Mouse (Mus musculus): Measurements from ENCODE around the gene Myo18a. TPM values are rescaled to one million over a fixed set of nuclear protein-coding genes. Genes with fewer than 3 reads are reported as not detected.

Gene Myo18a
- total RNA-seq, 2 experiments from 2014 or later = 228 to 275 TPM

- DNase-seq = peak; percentile 72 to 75
- intact Hi-C loops (cut with DNase I) = loop anchor here (2.0 to 10.0 kb wide), 2 partner anchors 25 to 297 kb away; partner anchors contain the start of gene Git1
Observed at GRCm38 (mm10) chr11:77791752-77792565, 28.9 kb downstream of the Myo18a start.

DNA sequence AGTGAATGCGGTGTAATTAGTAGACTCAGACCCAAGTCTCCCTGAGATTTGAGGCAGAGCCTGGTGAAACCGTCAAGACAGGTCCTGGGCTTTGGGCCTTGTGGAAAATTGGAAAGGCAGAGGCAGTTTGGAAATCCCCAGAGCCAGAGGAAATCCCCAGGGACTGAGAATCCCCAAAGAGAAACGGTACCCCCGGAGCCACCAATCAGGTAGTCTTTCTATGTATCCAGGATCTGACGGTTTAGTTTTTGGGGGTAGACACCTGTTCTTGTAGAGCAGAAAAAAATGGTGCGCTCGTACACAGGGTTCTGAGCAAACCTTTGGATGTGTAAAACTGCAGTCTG, 29.5 kb downstream of the Myo18a start:
- intact Hi-C loops (cut with DNase I) = loop anchor here (2.0 to 10.0 kb wide), 2 partner anchors 24 to 298 kb away; partner anchors contain the start of gene Git1

DNA sequence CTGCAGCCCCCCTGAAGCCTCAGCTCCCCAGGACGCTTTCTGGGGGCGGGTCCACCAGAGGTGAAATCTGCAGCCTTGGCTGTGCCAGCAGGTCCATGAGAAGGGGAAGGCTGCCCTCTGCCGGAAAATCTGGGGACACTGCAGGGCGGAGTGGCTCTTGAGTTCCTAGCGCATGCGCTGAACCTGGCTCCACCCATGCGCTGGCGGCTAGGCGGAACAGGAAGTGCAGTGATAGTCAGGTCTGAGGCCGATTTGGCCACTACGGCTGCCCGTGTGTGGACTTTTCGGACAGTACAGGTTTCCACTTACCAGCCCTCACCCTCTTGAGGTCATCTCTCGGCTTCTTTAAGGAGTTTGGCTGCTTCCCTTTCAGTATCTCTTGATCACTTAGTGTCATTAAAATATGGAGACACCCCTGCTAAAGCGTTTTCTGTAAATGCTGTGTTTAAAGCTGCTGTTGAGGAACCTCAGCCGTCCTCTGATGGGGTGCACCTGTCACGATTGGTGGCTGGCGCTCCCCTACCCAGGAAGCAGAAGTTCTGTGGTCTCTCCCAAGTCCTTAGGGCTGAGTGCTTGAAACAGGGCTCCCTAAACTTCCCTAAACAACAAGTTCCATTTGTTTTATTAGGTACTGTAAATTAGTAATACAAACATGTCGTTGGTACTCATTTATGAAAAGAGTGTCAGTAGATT, 30.3 kb downstream of the Myo18a start:
- peak; percentile 98 to 99 for DNase-seq
- intact Hi-C loops (cut with DNase I) = loop anchor here (1.0 to 10.0 kb wide), 4 partner anchors 23 to 299 kb away; partner anchors contain the start of genes Git1 and Myo18a

More for the DNA sequence above, 29.5 kb downstream of the Myo18a start:
- no peak for DNase-seq

- intact Hi-C loops (cut with DNase I) = loop anchor here (10.0 kb wide), 1 partner anchor 300 kb away; the partner anchor contains the start of gene Git1
- DNase-seq = no peak
Observed at GRCm38 (mm10) chr11:77795216-77795615, 32.2 kb downstream of the Myo18a start.

DNA sequence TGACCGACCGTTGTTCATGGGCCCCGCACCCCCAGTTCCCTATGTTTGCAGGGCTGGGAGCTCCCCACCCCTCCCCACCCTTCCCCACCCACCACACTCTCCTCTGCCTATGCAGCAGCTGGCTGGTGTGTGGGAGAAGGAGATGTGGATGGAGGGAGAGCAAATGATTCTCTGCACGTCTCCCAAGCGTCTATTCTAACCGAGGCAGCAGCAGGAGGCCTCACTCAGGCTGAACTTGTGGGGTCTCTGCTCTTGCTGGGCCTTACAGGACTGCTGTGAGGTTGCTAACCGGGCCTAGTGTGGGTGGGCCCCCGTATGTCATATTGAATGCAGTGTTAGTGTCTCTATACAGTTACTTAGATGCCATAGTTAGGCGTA, 37.4 kb downstream of the Myo18a start:
- intact Hi-C loops (cut with DNase I) = no loop called here
- DNase-seq = no peak

DNA sequence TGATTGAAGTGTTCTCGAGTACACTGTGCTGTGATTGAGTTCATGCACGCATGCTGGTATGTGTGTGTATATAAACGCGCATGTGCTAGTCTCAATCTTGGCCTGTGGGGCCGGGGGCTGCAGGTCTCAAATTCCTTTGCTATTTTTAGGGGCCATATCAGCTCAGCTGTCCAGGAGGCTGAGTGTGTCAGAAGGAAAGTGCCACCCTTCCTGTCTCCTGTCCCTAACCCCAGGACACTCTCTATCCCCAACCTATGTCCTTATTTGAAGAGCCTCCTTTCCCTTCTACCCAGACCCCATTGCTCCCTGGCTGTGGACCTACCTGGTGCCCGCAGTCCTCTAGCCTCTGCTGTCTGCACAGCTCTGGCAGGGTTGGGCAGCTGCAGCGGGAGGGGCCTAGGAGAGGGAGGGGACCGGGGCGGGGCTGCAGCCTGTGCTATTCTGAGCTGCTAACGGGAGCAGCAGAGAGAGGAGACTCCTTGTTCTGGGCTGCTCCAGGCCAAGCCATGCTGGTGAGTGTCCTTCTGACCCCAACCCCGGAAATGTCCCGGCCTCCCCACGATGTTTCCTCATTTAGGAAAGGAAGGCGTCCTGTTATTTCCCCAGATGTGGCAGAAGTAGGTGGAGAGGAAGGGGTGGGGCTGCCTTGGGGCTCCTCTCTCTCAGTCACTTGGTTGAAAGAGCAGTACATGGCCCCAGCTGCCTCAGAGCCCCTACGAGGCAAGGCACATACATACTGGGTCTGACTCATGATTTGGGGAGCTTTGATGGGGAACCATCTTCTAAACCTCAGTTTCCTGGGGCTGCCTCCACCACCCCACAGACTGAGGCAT, 38.0 kb downstream of the Myo18a start:
- intact Hi-C loops (cut with DNase I) = no loop called here
- peak; percentile 87 to 90 for DNase-seq

- intact Hi-C loops (cut with DNase I) = no loop called here
- peak; percentile 69 to 70 for DNase-seq
Observed at GRCm38 (mm10) chr11:77802341-77802865, 39.4 kb downstream of the Myo18a start.

DNA sequence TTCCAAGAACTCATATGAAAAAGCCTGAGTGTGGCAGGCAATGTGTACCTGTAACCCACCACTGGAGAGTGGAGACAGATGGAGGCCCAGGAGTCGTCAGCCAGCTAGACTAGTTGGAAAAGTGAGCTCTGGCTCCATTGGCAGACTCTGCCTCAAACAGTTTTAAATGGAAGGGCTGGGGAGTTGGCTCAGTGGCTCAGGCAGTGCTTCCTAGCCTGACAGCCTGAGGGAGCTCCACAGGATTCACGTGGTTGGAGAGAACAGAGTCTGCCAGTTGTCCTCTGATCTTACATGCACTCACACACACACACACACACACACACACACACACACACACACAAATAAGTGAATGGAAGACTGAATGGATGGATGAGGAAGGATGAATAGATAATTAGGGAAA, 43.2 kb downstream of the Myo18a start:
- DNase-seq = peak in 1 of 2 experiments; percentile 52
- intact Hi-C loops (cut with DNase I) = no loop called here

DNA sequence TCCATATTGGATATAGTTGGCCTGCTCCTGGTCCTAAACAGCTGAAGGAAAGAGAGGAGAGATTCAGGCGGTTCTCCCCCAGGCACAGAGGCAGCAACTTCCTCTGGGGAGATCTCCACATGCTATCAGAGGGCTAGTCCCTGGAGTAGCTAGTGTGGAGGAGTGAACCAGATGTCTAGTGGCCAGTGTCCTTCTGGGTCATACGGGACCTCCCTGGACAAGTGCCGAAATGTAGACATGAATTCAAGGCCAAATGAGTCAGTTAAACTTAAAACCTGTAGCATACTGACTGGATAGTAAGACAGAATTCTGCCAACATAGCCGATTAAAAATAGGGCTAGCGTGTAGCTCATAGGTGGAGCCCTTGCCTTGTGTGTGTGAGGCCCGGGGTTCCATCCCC, 43.8 kb downstream of the Myo18a start:
- DNase-seq = peak in 1 of 2 experiments; percentile 31
- intact Hi-C loops (cut with DNase I) = no loop called here

- DNase-seq = peak; percentile 70 to 76
- intact Hi-C loops (cut with DNase I) = no loop called here
Observed at GRCm38 (mm10) chr11:77808051-77808465, 45.0 kb downstream of the Myo18a start.

GRCm38 (mm10) chr11:77809215-77809614, 46.2 kb downstream of the Myo18a start:
- DNase-seq = no peak
- intact Hi-C loops (cut with DNase I) = no loop called here

DNA sequence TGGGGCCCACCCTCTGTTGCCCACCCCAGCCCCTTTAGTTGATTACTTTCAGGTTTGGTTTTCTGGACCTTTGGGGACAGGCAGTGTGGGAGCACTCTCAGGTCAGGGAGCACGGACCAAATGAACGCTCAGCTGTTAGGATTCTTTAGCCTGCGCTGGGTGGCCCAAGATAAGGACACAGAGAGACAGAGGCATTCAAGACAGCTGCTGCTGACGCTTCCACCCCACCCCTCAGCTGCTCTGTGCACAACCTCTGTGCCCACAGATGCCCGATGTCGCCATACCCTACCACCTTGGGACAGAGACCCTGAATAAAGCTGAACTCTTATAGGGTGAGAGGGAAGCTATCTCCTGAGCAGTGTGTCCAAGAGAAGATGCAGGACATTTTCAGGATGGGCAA, 47.0 kb downstream of the Myo18a start:
- DNase-seq = no peak
- intact Hi-C loops (cut with DNase I) = no loop called here

DNA sequence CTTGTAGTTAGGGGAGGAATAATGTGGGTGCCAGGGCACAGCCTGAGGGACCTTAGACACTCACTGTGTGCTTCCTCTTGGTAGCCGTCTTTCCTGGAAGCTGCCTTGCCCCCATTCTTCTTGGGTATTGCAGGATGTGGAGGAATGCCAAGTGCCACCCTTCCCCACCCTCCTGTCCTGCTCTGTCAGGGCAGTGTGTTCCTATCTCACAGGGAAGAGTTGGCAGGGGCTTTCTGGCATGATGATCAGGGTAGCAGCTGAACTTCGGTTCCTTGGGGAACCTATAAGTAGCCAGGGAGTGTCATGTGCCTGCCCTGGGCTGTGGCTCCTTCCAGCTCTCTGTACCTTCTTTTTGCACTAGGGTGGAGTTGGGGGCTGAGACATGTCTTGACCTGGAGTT, 50.9 kb downstream of the Myo18a start:
- intact Hi-C loops (cut with DNase I) = loop anchor here (2.0 kb wide), 1 partner anchor 51 kb away; the partner anchor contains the start of gene Myo18a
- DNase-seq = peak in 1 of 2 experiments; percentile 56

- intact Hi-C loops (cut with DNase I) = loop anchor here (1.0 to 2.0 kb wide), 2 partner anchors 23 to 79 kb away; no protein-coding TSS in a partner anchor
- DNase-seq = peak; percentile 84 to 91
Observed at GRCm38 (mm10) chr11:77816003-77816402, 53.0 kb downstream of the Myo18a start.

GRCm38 (mm10) chr11:77821648-77822047, 58.6 kb downstream of the Myo18a start:
- DNase-seq = peak in 1 of 2 experiments; percentile 50

GRCm38 (mm10) chr11:77822781-77823180, 59.7 kb downstream of the Myo18a start:
- DNase-seq = peak in 1 of 2 experiments; percentile 77
- intact Hi-C loops (cut with DNase I) = no loop called here

More at GRCm38 (mm10) chr11:77821648-77822047, 58.6 kb downstream of the Myo18a start:
- intact Hi-C loops (cut with DNase I) = no loop called here

GRCm38 (mm10) chr11:77825853-77826252, 62.8 kb downstream of the Myo18a start:
- DNase-seq = peak; percentile 78 to 86
- intact Hi-C loops (cut with DNase I) = loop anchor here (5.0 kb wide), 1 partner anchor 351 kb away; the partner anchor contains the start of genes Nek8 and Tlcd1

DNA sequence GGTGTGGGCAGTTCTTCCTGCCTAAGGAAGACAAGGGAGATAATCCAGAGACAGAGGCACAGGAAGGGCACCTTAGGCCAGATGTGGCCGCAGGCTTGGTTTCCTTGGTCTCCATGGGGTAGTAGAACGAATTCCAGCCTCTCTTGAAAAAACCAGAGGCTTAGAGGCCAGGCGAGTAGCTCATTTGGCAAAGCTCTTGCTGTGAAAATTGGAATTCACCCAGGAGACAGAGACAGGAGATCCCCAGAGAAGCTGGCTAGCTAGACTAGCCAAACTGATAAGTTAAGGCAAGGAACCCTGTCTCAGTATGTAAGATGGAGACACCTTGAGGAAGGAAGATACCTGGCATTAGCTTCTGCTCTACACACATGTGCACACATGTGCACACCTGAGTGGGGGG, 63.3 kb downstream of the Myo18a start:
- DNase-seq = no peak

GRCm38 (mm10) chr11:77827241-77827995, 64.4 kb downstream of the Myo18a start:
- peak; percentile 80 to 87 for DNase-seq
- intact Hi-C loops (cut with DNase I) = loop anchor here (1.0 to 5.0 kb wide), 2 partner anchors 140 to 350 kb away; partner anchors contain the start of genes Nek8 and Tlcd1

More for the DNA sequence above, 63.3 kb downstream of the Myo18a start:
- intact Hi-C loops (cut with DNase I) = loop anchor here (5.0 kb wide), 1 partner anchor 351 kb away; the partner anchor contains the start of genes Nek8 and Tlcd1

Measured in heart, postnatal 10 days (tissue).